Mouse (Mus musculus) ES-E14 (cell line): ENCODE measurements around the gene Rcan1. TPM values are rescaled to one million over a fixed set of nuclear protein-coding genes. Genes with fewer than 3 reads are reported as not detected.

Source experiments
- DNase-seq: peaks from one replicate; pipeline ENCODE4 v3.0.0-alpha.2; 2013; ENCODE audit warnings: low read depth, low spot score
- H3K27ac ChIP-seq: 2 replicates; pipeline ENCODE4 v1.5.1; 2012; ENCODE audit warnings: low read depth, mild to moderate bottlenecking, low read length, moderate library complexity, mixed read lengths; ENCODE audit not compliant: poor library complexity, insufficient read depth, severe bottlenecking
- H3K36me3 ChIP-seq: 2 replicates; pipeline ENCODE4 v1.6.1; 2012; ENCODE audit warnings: mild to moderate bottlenecking, low read length, moderate library complexity, mixed read lengths; ENCODE audit not compliant: control insufficient read depth, poor library complexity, insufficient read depth, severe bottlenecking
- H3K4me1 ChIP-seq, 2 experiments: fragments of 150-350 bp in 1 of 2; sonication (generic) in 1 of 2; 2 replicates each; pipeline ENCODE4 v1.6.1; 2012; ENCODE audit warnings: low read length in 2 of 2, mild to moderate bottlenecking in 1 of 2, mixed read lengths in 1 of 2; ENCODE audit not compliant: control insufficient read depth in 2 of 2, insufficient read depth in 2 of 2, poor library complexity in 1 of 2
- H3K4me3 ChIP-seq, 2 experiments: fragments of 150-350 bp in 1 of 2; sonication (generic) in 1 of 2; 2 replicates each; pipeline ENCODE4 v1.5.1; 2012; ENCODE audit warnings: low read length in 2 of 2, low read depth in 1 of 2, mild to moderate bottlenecking in 1 of 2, mixed read lengths in 1 of 2; ENCODE audit not compliant: insufficient read depth in 1 of 2, poor library complexity in 1 of 2, severe bottlenecking in 1 of 2
- H3K9ac ChIP-seq: 2 replicates; pipeline ENCODE4 v1.6.1; 2012; ENCODE audit warnings: low read depth, mild to moderate bottlenecking, low read length, mixed read lengths; ENCODE audit not compliant: poor library complexity, insufficient read depth, severe bottlenecking
- H3K9me3 ChIP-seq: fragments of 150-350 bp; sonication (generic); 2 replicates; pipeline ENCODE4 v1.6.1; 2012; ENCODE audit warnings: low read depth, mild to moderate bottlenecking, low read length; ENCODE audit not compliant: control insufficient read depth, insufficient read depth
- CHD2 ChIP-seq: IDR thresholded peaks from 2 replicates; pipeline ENCODE4 v1.6.1; 2014; ENCODE audit warnings: mild to moderate bottlenecking, low read depth, low read length, inconsistent platforms
- HCFC1 ChIP-seq: IDR thresholded peaks from 2 replicates; pipeline ENCODE4 v1.6.1; 2012; ENCODE audit warnings: low read length, inconsistent platforms, borderline replicate concordance; ENCODE audit not compliant: insufficient read depth
- MAFK ChIP-seq: IDR thresholded peaks from 2 replicates; pipeline ENCODE4 v1.6.1; 2014; ENCODE audit warnings: mild to moderate bottlenecking, low read depth, low read length, inconsistent platforms; ENCODE audit not compliant: insufficient read depth
- ZC3H11A ChIP-seq: IDR thresholded peaks from 2 replicates; pipeline ENCODE4 v1.6.1; 2012; ENCODE audit warnings: low read depth, mild to moderate bottlenecking, inconsistent platforms, low read length, borderline replicate concordance
- ZNF384 ChIP-seq: IDR thresholded peaks from 2 replicates; pipeline ENCODE4 v1.6.1; 2012; ENCODE audit warnings: low read depth, low read length, inconsistent platforms
- in situ Hi-C, 2 experiments: fragments of 600-800 bp; cut with MboI; formaldehyde crosslinking; loops; one replicate each; pipeline ENCODE4 v1.15.1; 2025; ENCODE audit warnings: low sequenced_read_pairs in 2 of 2, inconsistent platforms in 1 of 2; ENCODE audit not compliant: unreplicated experiment in 2 of 2
- total RNA-seq: library from RNA; depleted of rRNA; stranded (reverse); fragments of 300-350 nt; gene quantifications from 2 replicates; pipeline ENCODE4 v1.2.3, GENCODE M21; 2012

Gene Rcan1
- total RNA-seq, 1 experiment = 15.8 TPM

DNA sequence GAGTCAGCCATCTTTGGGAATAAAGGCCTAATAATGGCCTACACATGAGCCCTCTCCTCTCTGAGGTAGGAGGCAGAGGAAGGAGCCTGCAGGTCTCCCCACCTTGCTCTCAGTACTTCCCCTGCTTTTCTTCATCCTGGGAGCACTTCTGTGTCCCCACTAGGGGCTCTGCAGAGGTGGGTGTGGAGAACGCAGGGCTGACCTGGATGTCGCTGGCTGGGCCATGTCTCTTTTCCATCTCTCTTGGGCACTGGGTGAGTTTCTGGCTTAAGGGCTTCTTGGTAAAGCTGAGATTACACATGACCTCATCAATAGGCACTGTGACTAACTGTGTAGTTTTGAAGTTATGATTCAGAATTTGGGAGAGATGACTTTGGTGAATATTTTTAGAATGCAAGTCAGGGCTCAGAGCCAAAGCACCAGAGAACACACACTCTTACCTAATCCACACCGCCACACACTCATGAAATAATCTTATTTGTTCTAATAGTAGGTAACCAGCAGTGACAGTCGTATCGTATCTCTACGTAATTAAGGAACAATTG lies 72.0 kb downstream of the Rcan1 start:
- H3K27ac ChIP-seq = no peak overlapping the region
- in situ Hi-C loops = no loop called here
- H3K9ac ChIP-seq = no peak overlapping the region
- no peak overlapping the region for H3K4me3 ChIP-seq
- peaks cover 6 to 18% of the 10 kb centered on the region in 2 experiments; a peak in 3 of 4 replicates for H3K4me1 ChIP-seq
- H3K36me3 ChIP-seq = peaks cover 7% of the 10 kb centered on the region; the same call in 1 of the 2 replicates
- TF ChIP-seq CHD2 (no peak), ZNF384 (no peak), ZC3H11A (no peak), MAFK (no peak), HCFC1 (no peak)
- no peaks in the 10 kb centered on the region for H3K9me3 ChIP-seq
- DNase-seq = no peak

DNA sequence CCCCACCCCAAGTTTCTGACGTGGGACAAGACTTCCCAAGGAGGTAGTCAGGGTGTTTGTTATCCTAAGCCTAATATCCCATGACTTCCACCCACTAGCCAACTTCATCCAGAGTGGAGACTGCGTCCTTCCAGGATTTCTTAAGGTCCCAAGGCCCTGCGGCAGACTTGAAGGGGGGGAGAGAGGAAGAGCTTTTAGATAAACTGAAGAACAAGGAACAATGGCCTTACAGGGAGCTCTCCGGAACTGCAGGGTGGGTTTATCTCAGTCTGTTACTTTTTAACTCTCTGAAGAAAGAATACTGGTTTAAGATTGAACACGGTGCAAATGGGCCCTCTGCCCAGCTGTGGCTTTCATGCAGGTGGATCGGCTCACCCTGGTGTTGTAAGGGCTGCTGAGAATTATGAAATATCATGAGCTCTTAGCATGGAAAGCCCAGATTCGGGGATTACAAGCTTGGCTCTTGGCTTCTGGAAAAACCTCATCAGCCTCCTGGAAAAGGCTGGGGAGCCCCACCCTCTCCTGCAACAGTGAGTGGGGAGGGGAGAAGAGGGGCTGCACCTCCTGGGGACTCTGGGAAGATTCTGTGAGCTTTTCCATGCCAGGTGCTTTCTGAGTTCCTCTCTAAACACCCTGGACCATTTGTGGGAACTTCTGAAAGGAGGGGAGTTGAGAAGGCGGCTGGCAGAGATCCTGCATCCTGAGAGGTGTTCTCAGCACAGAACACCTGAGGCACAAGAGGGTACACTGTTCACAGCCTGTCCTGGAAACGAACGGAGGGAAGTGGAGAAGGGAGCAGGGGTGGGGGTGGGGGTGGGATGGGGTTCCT lies 72.7 kb downstream of the Rcan1 start:
- H3K36me3 ChIP-seq = peaks cover 12% of the 10 kb centered on the region; the same call in 1 of the 2 replicates
- H3K4me3 ChIP-seq = no peak overlapping the region
- peaks cover 6 to 15% of the 10 kb centered on the region in 2 experiments; a peak in 3 of 4 replicates for H3K4me1 ChIP-seq
- H3K27ac ChIP-seq = no peak overlapping the region
- no peaks in the 10 kb centered on the region for H3K9me3 ChIP-seq
- H3K9ac ChIP-seq = no peak overlapping the region
- in situ Hi-C loops = no loop called here
- no peak for DNase-seq
- TF ChIP-seq ZNF384 = no peak
- no peak for TF ChIP-seq MAFK
- no peak for TF ChIP-seq CHD2
- TF ChIP-seq ZC3H11A = no peak
- no peak for TF ChIP-seq HCFC1

DNA sequence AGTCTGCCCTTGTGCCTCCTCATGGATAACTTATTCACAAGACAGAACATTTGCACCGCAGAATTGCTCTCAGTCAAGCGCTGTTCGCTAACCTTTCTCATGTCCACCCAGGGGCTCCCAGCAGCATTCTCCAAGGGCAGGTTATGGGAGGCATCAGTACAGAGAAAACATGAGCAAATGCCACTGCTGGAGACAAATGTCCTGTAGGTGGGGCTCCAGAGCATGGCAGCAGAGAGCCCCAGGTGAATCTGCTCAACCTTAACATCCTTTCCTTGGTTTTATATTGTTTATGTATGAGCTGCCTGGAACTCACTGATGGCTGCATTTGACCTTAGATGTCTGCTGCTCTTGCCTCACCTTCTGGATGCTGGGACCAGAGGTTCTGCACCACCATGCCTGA lies 76.9 kb downstream of the Rcan1 start:
- peaks cover 18% of the 10 kb centered on the region; the same call in 1 of the 2 replicates for H3K36me3 ChIP-seq
- TF ChIP-seq ZC3H11A (no peak), HCFC1 (no peak), CHD2 (no peak), ZNF384 (no peak), MAFK (no peak)
- H3K4me3 ChIP-seq = no peak overlapping the region
- no peaks in the 10 kb centered on the region; a peak in 1 of 4 replicates for H3K4me1 ChIP-seq
- H3K27ac ChIP-seq = no peak overlapping the region
- DNase-seq = no peak
- in situ Hi-C loops = no loop called here
- no peak overlapping the region for H3K9ac ChIP-seq
- no peaks in the 10 kb centered on the region for H3K9me3 ChIP-seq

DNA sequence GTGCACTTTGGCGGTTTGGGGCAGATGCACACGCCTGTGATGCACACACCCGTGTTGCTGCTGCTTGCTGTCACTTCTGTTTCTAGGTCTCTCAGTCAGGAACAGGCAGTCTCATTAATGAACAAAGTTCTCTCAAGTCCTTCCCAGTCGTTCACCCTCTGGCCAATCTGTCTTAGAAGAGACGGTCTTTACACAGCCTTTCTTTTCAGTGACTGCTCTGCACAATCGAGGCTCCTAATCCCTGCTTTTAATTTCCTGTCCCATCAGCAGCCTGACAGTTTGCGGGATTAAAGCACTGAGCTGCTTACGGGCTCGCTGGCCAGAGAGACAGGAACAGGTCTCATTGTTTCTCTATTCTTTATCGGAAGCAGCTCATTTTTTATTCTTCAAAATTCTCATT lies 83.0 kb downstream of the Rcan1 start:
- Histone ChIP-seq H3K27ac (no peak overlapping the region), H3K9ac (no peak overlapping the region), H3K4me3 (no peak overlapping the region), H3K9me3 (no peaks in the 10 kb centered on the region), H3K36me3 (peaks cover 3% of the 10 kb centered on the region; the same call in 1 of the 2 replicates), H3K4me1 (no peaks in the 10 kb centered on the region)
- no peak for TF ChIP-seq HCFC1
- TF ChIP-seq CHD2 = no peak
- no peak for TF ChIP-seq ZNF384
- TF ChIP-seq ZC3H11A = no peak
- TF ChIP-seq MAFK = no peak
- no peak for DNase-seq
- in situ Hi-C loops = no loop called here
